Mouse (Mus musculus): ENCODE data around the gene Stab1. TPM values are rescaled to one million over a fixed set of nuclear protein-coding genes. Genes with fewer than 3 reads are reported as not detected.

Stab1 gene
- polyA plus RNA-seq, 1 experiment, result 41.5 TPM

DNA sequence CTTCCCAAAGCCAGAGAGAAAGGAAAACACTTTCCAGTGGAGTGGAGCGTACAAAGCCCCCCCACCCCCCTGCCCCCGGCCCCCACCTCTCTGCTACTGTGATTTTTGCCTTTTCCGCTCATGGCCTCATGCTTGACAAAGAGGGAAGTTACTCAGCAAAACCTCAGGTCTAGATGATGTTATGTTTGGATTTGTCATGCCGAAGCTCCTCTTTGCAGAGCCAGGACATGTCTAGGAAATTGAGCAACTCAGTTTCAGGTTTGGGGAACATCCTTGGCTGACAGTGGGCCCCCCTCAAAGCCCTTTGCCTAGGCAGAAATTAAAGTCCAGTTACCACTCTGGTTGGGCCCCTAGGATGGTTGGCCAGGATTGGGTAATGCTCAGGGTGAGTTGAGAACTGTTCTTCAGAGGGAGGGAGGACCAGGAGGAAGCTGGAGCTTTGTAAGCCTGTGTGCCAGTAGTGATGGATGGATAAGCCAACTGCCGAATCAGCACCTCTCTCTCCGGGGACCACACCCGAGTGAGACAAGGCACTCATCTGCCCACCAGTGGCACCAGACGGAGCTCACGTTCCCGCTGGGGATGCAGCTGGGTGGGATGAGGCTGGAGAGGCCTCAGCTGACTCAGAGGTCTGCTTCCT, 2.3 kb downstream of the Stab1 start:
- TF ChIP-seq POLR2A (IDR thresholded peaks at IDR 0.05; ENCODE audit: low read depth, low read length) (no peak), CTCF (conservative IDR thresholded peaks at IDR 0.05; ENCODE audit: insufficient read depth, insufficient read length, low read depth, low read length) (no peak)
- Histone ChIP-seq H3K27me3 (replicated peaks; ENCODE audit: control insufficient read depth, insufficient read depth, low read length) (no peaks in the 10 kb centered on the region), H3K27ac (ENCODE audit: insufficient read depth, low read depth, low read length) (peak overlapping the region; percentile 27; the same call in 1 of the 2 replicates), H3K4me3 (ENCODE audit: insufficient read depth, low read depth, low read length) (peak overlapping the region; percentile 62; the same call in 1 of the 2 replicates), H3K36me3 (ENCODE audit: control insufficient read depth, insufficient read depth, low read length) (no peaks in the 10 kb centered on the region), H3K4me1 (ENCODE audit: control insufficient read depth, insufficient read depth, low read length) (peaks cover 2% of the 10 kb centered on the region)
- DNase-seq, result peak; percentile 37
- WGBS, result 58% methylated on average over 10 of the region's 10 CpGs

DNA sequence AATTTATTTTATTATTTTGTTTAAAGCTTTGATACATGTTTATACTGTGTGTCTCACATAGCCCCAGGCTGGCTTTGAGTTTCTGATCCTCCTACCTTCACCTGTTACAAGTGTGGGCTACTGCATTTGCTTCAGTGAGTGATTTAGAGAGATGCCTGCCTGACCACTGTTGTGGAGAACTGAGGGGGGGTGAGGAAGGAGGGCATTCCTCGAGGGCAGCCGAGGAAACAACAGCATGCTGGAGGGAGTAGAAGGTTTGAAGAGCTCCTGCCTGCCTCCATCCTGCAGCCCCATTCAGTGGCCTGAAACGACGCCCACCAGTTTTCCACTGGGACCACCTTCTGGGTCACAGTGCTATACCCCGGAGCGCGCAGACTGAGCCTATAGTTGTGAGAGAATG, 3.0 kb downstream of the Stab1 start:
- no peak for DNase-seq
- H3K36me3 ChIP-seq (ENCODE audit: control insufficient read depth, insufficient read depth, low read length), result no peaks in the 10 kb centered on the region
- H3K27ac ChIP-seq (ENCODE audit: insufficient read depth, low read depth, low read length), result no peak overlapping the region
- 37% methylated on average over 7 of the region's 7 CpGs for WGBS
- TF ChIP-seq POLR2A (IDR thresholded peaks at IDR 0.05; ENCODE audit: low read depth, low read length), result no peak
- TF ChIP-seq CTCF (conservative IDR thresholded peaks at IDR 0.05; ENCODE audit: insufficient read depth, insufficient read length, low read depth, low read length), result no peak
- H3K4me3 ChIP-seq (ENCODE audit: insufficient read depth, low read depth, low read length), result no peak overlapping the region
- H3K4me1 ChIP-seq (ENCODE audit: control insufficient read depth, insufficient read depth, low read length), result peaks cover 2% of the 10 kb centered on the region
- no peaks in the 10 kb centered on the region for H3K27me3 ChIP-seq (replicated peaks; ENCODE audit: control insufficient read depth, insufficient read depth, low read length)

DNA sequence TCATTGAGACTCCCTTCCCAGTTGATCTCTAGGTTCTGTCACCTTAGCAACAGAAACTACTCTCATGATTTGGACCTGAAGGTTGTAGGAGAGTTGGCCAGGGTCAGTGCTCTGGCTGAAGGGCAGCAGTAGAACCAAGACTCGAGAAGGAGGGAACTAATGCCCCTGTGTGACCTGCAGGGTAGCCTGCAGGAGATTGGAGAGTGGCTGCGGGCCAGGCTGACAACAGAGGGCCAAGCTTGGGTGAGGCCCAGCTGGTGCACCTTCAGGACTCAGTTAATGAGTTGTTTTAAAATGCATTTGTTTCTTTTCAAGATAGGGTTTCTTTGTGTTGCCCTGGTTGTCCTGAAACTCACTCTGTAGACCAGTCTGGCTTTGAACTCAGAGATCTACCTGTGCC, 3.4 kb downstream of the Stab1 start:
- Histone ChIP-seq H3K36me3 (ENCODE audit: control insufficient read depth, insufficient read depth, low read length) (no peaks in the 10 kb centered on the region), H3K27me3 (replicated peaks; ENCODE audit: control insufficient read depth, insufficient read depth, low read length) (no peaks in the 10 kb centered on the region), H3K4me1 (ENCODE audit: control insufficient read depth, insufficient read depth, low read length) (peaks cover 2% of the 10 kb centered on the region), H3K27ac (ENCODE audit: insufficient read depth, low read depth, low read length) (no peak overlapping the region), H3K4me3 (ENCODE audit: insufficient read depth, low read depth, low read length) (no peak overlapping the region)
- no peak for TF ChIP-seq POLR2A (IDR thresholded peaks at IDR 0.05; ENCODE audit: low read depth, low read length)
- no peak for TF ChIP-seq CTCF (conservative IDR thresholded peaks at IDR 0.05; ENCODE audit: insufficient read depth, insufficient read length, low read depth, low read length)
- 37% methylated on average over 2 of the region's 2 CpGs for WGBS
- peak; percentile 27 for DNase-seq

DNA sequence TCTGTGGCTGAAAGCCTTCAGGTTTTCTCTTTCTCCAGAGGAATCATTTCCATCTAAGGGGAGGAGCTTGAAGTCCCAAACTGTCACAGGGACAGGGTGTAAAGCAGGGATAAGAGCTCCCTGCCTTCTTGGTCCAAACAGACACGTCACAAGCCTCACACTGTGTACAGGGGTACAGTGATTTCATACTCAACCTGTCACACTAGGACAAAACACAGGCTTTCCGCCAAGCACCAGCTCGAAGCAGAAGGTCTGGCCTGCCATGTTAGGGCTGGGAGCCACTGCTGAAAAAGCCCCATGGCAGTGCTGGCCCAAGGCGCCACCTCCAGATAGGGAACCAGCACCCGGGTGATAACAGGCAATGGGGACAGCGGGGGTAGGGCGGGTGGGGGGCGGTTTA, 4.4 kb downstream of the Stab1 start:
- H3K4me1 ChIP-seq (ENCODE audit: control insufficient read depth, insufficient read depth, low read length), result peaks cover 2% of the 10 kb centered on the region
- H3K27ac ChIP-seq (ENCODE audit: insufficient read depth, low read depth, low read length), result no peak overlapping the region
- DNase-seq, result no peak

DNA sequence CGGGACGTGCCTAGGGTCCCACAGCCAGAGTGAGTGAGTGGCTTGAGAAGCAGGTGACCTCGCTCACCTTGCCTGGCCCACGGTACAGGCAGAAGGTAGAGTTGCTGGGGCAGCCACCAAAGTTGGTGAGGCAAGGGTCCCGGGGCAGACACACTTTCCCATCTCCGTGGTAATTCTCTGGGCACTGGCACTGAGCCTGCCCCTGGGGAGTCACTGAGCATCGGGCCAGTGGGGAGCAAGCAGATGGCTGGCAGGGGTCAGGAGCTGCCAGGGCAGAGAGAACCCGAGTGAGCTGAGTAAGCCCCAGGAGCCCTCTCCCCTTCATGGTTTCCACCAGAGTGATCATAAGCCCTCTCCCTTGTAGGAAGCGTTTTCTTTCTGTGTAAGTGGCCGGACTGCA, 6.8 kb downstream of the Stab1 start:
- H3K27me3 ChIP-seq (replicated peaks; ENCODE audit: control insufficient read depth, insufficient read depth, low read length), result no peaks in the 10 kb centered on the region
- peaks cover 2% of the 10 kb centered on the region for H3K4me1 ChIP-seq (ENCODE audit: control insufficient read depth, insufficient read depth, low read length)
- TF ChIP-seq CTCF (conservative IDR thresholded peaks at IDR 0.05; ENCODE audit: insufficient read depth, insufficient read length, low read depth, low read length) (no peak), POLR2A (IDR thresholded peaks at IDR 0.05; ENCODE audit: low read depth, low read length) (no peak)
- H3K4me3 ChIP-seq (ENCODE audit: insufficient read depth, low read depth, low read length), result no peak overlapping the region
- 60% methylated on average over 10 of the region's 10 CpGs for WGBS
- no peak overlapping the region for H3K27ac ChIP-seq (ENCODE audit: insufficient read depth, low read depth, low read length)
- H3K36me3 ChIP-seq (ENCODE audit: control insufficient read depth, insufficient read depth, low read length), result no peaks in the 10 kb centered on the region
- no peak for DNase-seq

More for the DNA sequence above, 4.4 kb downstream of the Stab1 start:
- no peaks in the 10 kb centered on the region for H3K27me3 ChIP-seq (replicated peaks; ENCODE audit: control insufficient read depth, insufficient read depth, low read length)
- no peaks in the 10 kb centered on the region for H3K36me3 ChIP-seq (ENCODE audit: control insufficient read depth, insufficient read depth, low read length)
- H3K4me3 ChIP-seq (ENCODE audit: insufficient read depth, low read depth, low read length), result no peak overlapping the region
- TF ChIP-seq CTCF (conservative IDR thresholded peaks at IDR 0.05; ENCODE audit: insufficient read depth, insufficient read length, low read depth, low read length) (no peak), POLR2A (IDR thresholded peaks at IDR 0.05; ENCODE audit: low read depth, low read length) (no peak)
- 88% methylated on average over 8 of the region's 8 CpGs for WGBS

DNA sequence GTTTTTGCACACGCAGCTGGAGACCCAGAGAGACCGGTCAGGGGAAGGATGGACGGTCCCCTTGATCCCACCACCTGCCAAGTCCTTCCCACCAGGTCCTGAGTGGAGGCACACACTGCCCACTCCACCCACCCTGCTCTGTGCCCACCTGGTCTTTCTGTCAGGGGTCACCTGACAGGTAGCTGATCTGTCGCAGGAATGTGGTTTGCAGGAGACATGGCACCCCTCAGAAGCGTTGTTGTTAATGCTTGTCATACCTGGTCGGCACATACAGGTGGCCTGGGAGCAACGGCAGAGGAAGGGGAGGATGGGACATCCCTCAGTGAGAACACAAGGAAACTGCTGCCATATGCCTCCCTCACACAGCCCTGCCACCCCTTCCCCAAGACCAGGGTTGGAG, 7.2 kb downstream of the Stab1 start:
- TF ChIP-seq CTCF (conservative IDR thresholded peaks at IDR 0.05; ENCODE audit: insufficient read depth, insufficient read length, low read depth, low read length) (no peak), POLR2A (IDR thresholded peaks at IDR 0.05; ENCODE audit: low read depth, low read length) (no peak)
- no peak overlapping the region for H3K4me3 ChIP-seq (ENCODE audit: insufficient read depth, low read depth, low read length)
- H3K36me3 ChIP-seq (ENCODE audit: control insufficient read depth, insufficient read depth, low read length), result no peaks in the 10 kb centered on the region
- H3K4me1 ChIP-seq (ENCODE audit: control insufficient read depth, insufficient read depth, low read length), result peaks cover 2% of the 10 kb centered on the region; the same call in 1 of the 2 replicates
- H3K27me3 ChIP-seq (replicated peaks; ENCODE audit: control insufficient read depth, insufficient read depth, low read length), result no peaks in the 10 kb centered on the region
- WGBS, result 84% methylated on average over 7 of the region's 7 CpGs
- DNase-seq, result no peak
- H3K27ac ChIP-seq (ENCODE audit: insufficient read depth, low read depth, low read length), result no peak overlapping the region

DNA sequence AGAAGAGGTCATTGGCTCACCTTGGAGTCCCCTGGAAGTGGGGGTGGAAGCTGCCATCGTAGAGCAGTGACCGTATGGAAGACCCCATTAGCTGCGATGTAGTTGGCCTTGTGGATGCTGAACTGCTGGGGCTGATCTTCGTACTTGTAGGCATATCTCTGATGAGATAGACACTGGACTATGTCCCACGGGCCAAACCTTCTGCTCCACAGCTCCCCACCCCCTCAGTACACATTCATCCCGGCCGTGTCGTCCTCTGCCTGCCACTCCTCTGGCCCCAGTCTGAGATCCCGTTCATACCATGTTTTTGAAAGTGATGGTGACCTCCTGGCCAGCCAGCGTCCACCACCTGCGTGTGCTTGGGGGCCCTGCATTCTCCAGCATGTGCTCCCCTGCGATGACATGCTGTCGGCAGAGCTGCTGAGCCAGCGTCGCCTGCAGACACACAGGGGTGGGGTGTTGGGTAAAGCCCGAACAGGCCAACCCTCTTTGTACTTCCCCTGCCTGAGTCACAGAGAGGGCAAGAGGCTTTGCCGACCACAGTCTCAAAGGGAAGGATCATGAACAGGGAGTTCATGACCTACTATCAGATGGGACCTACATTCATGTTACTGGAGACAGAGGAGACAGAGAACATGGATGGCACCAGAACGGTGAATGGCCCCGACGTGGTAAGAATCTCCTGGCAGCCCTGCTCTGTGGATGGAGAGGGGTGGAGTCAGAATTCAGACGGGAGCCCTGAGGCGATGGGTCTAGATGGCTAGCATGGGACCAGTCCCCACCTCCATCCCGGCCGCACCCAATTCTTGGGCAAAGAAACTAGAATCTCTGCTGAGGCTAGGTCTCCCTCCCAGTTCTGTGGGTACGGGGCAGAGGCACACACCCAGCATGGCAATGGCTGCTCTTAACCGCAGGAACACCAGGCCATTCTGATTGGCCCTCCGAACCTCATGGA, 8.0 kb downstream of the Stab1 start:
- Histone ChIP-seq H3K4me3 (ENCODE audit: insufficient read depth, low read depth, low read length) (no peak overlapping the region), H3K4me1 (ENCODE audit: control insufficient read depth, insufficient read depth, low read length) (no peaks in the 10 kb centered on the region), H3K36me3 (ENCODE audit: control insufficient read depth, insufficient read depth, low read length) (no peaks in the 10 kb centered on the region), H3K27me3 (replicated peaks; ENCODE audit: control insufficient read depth, insufficient read depth, low read length) (no peaks in the 10 kb centered on the region), H3K27ac (ENCODE audit: insufficient read depth, low read depth, low read length) (no peak overlapping the region)
- TF ChIP-seq POLR2A (IDR thresholded peaks at IDR 0.05; ENCODE audit: low read depth, low read length), result no peak
- TF ChIP-seq CTCF (conservative IDR thresholded peaks at IDR 0.05; ENCODE audit: insufficient read depth, insufficient read length, low read depth, low read length), result no peak
- WGBS, result 78% methylated on average over 27 of the region's 27 CpGs
- DNase-seq, result no peak
